Mouse (Mus musculus) limb, embryonic 14.5 days (tissue): ENCODE measurements around the gene Hmga1. TPM values are rescaled to one million over a fixed set of nuclear protein-coding genes. Genes with fewer than 3 reads are reported as not detected.

ENCODE experiments used
- ATAC-seq: fragments of 200-750 bp; cut with Nextera tagmentation; 2 replicates; pipeline ENCODE4 v1.8.0; 2017; ENCODE audit warnings: low read depth, moderate number of reproducible peaks, moderate TSS enrichment; ENCODE audit not compliant: low FRiP score
- DNase-seq: peaks from one replicate; pipeline ENCODE4 v3.0.0-alpha.2; 2015; ENCODE audit warnings: low spot score
- H3K27ac ChIP-seq: fragments of 300-500 bp; sonication (generic); replicated peaks from 2 replicates; pipeline ENCODE4 v1.5.1; 2014; ENCODE audit warnings: low read depth, mild to moderate bottlenecking, low read length, moderate library complexity, mixed read lengths
- H3K27me3 ChIP-seq: fragments of 300-500 bp; sonication (generic); 2 replicates; pipeline ENCODE4 v1.6.1; 2014; ENCODE audit warnings: low read length, mixed read lengths; ENCODE audit not compliant: control insufficient read depth, insufficient read depth
- H3K36me3 ChIP-seq: fragments of 300-500 bp; sonication (generic); 2 replicates; pipeline ENCODE4 v1.6.1; 2014; ENCODE audit warnings: mild to moderate bottlenecking, low read length, moderate library complexity, mixed read lengths; ENCODE audit not compliant: control insufficient read depth, insufficient read depth
- H3K4me1 ChIP-seq: fragments of 300-500 bp; sonication (generic); 2 replicates; pipeline ENCODE4 v1.6.1; 2014; ENCODE audit warnings: antibody characterized with exemption, low read length, mixed read lengths; ENCODE audit not compliant: control insufficient read depth, insufficient read depth
- H3K4me2 ChIP-seq: fragments of 300-500 bp; sonication (generic); replicated peaks from 2 replicates; pipeline ENCODE4 v1.6.1; 2014; ENCODE audit warnings: low read depth, mild to moderate bottlenecking, low read length, moderate library complexity; ENCODE audit not compliant: severe bottlenecking
- H3K4me3 ChIP-seq: fragments of 300-500 bp; sonication (generic); replicated peaks from 2 replicates; pipeline ENCODE4 v1.5.1; 2014; ENCODE audit warnings: low read length
- H3K9ac ChIP-seq: fragments of 300-500 bp; sonication (generic); 2 replicates; pipeline ENCODE4 v1.6.1; 2014; ENCODE audit warnings: mild to moderate bottlenecking, low read depth, low read length, moderate library complexity; ENCODE audit not compliant: severe bottlenecking
- H3K9me3 ChIP-seq: fragments of 300-500 bp; sonication (generic); 2 replicates; pipeline ENCODE4 v1.6.1; 2016; ENCODE audit warnings: low read length; ENCODE audit not compliant: control insufficient read depth
- POLR2A ChIP-seq: fragments of 200-500 bp; IDR thresholded peaks from 2 replicates; pipeline ENCODE4 v1.8.0; 2012; ENCODE audit warnings: inconsistent platforms, mild to moderate bottlenecking, moderate library complexity, borderline replicate concordance; ENCODE audit not compliant: insufficient read depth, insufficient read length; ENCODE audit errors: extremely low read depth
- WGBS: fragments of 180-500 bp; shearing (Covaris S2); extraction: QIAGEN DNeasy Blood & Tissue Kit; methylation state at CpG from one replicate; pipeline ENCODE4 v1.1.7; 2014; 5-methylcytosine and 5-hydroxymethylcytosine counted together
- polyA plus RNA-seq, 2 experiments: library from polyadenylated mRNA; depleted of rRNA in 1 of 2; stranded (reverse) in 1 of 2; unstranded in 1 of 2; fragments of >200 nt; fragmentation: Nextera tagmentation in 1 of 2; extraction: Ambion mirVana in 1 of 2; gene quantifications; 2 replicates each; pipeline versions ENCODE4 v1.2.1 to v1.2.3; 2012 to 2014

Gene Hmga1
- polyA plus RNA-seq, 2 experiments: 196 to 227 TPM

DNA sequence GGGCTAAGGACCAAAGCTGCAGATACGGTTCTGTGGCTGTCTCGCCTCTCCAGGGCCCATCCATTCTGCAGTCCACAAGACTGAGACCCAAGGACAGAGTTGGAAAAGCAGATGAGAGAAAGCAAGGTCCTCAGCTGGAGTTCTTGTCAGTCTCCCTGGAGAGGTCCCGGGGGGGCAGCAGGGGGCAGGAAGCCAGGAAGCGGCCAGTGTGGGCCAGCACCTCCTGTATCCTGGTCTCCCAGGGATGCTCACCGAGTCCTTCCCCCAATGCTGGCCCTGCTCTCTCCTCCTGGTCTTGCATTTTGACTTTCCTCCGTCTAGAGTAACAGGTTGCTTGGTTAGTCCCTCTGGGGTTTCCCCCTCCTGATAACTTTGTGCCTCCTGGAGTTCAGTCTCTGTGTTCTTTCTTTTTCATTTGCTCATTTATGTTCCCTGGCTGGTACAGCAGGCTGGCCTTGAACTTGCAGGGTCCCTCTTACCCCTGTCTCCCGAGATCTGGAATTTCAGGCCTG, 9.7 kb upstream of the Hmga1 start:
- 65% methylated on average over 7 of the region's 7 CpGs for WGBS
- Histone ChIP-seq H3K27me3 (no peaks in the 10 kb centered on the region), H3K4me3 (no peak overlapping the region), H3K27ac (no peak overlapping the region), H3K36me3 (no peaks in the 10 kb centered on the region), H3K4me1 (peaks cover 6% of the 10 kb centered on the region; the same call in 1 of the 2 replicates), H3K9ac (no peak overlapping the region), H3K9me3 (no peaks in the 10 kb centered on the region), H3K4me2 (no peak overlapping the region)
- no peak for ATAC-seq
- no peak for DNase-seq
- TF ChIP-seq POLR2A: no peak

GRCm38 (mm10) chr17:27547253-27547868, 8.9 kb upstream of the Hmga1 start:
- no peak for TF ChIP-seq POLR2A
- no peaks in the 10 kb centered on the region for H3K9me3 ChIP-seq
- no peaks in the 10 kb centered on the region for H3K27me3 ChIP-seq
- peaks cover 6% of the 10 kb centered on the region; the same call in 1 of the 2 replicates for H3K4me1 ChIP-seq
- H3K36me3 ChIP-seq: no peaks in the 10 kb centered on the region
- ATAC-seq (no peak), DNase-seq (no peak)
- H3K4me2 ChIP-seq: no peak overlapping the region
- H3K4me3 ChIP-seq: no peak overlapping the region
- H3K27ac ChIP-seq: no peak overlapping the region
- no peak overlapping the region for H3K9ac ChIP-seq
- 74% methylated on average over 8 of the region's 9 CpGs for WGBS

GRCm38 (mm10) chr17:27549234-27549633, 7.1 kb upstream of the Hmga1 start:
- no peak for TF ChIP-seq POLR2A
- peaks cover 6% of the 10 kb centered on the region; the same call in 1 of the 2 replicates for H3K4me1 ChIP-seq
- H3K4me2 ChIP-seq: no peak overlapping the region
- WGBS: 56% methylated on average over 8 of the region's 8 CpGs
- no peak for DNase-seq
- no peaks in the 10 kb centered on the region for H3K27me3 ChIP-seq
- no peak overlapping the region for H3K4me3 ChIP-seq
- H3K27ac ChIP-seq: no peak overlapping the region
- no peaks in the 10 kb centered on the region for H3K36me3 ChIP-seq
- H3K9me3 ChIP-seq: no peaks in the 10 kb centered on the region
- ATAC-seq: no peak
- 0 out of 2 replicates have a peak overlapping the region, but pooled peaks have one; percentile 21 for H3K9ac ChIP-seq

DNA sequence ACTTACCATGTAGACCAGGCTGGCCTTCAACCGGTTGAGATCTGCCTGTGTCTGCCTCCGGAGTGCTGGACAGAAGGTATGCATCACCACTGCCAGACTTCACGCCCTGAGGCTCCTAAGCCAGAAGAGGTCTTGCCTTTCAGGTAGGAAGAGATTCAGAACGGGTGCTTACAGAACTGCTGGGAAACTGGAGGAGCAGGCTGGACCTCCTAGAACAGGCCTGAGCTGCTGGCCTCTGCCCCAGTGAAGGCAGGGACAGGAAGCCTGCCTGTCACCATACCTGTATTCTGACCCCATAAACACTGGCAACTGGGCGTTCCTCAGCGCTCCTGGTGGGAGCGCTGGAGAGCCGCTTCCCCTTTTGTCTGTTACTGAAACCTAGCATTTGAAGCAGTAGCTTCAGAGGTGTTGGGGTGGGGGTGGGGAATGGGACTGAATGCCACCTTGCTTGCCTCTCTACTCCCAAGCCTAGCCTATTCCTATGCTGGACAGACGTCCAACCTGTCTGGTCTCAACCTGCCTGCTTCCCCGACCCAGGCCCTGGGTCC, 4.8 kb upstream of the Hmga1 start:
- Histone ChIP-seq H3K9ac (no peak overlapping the region), H3K27ac (no peak overlapping the region), H3K27me3 (no peaks in the 10 kb centered on the region), H3K9me3 (no peaks in the 10 kb centered on the region), H3K4me3 (no peak overlapping the region), H3K4me1 (peaks cover 11% of the 10 kb centered on the region; the same call in 1 of the 2 replicates), H3K4me2 (no peak overlapping the region), H3K36me3 (no peaks in the 10 kb centered on the region)
- ATAC-seq (no peak), DNase-seq (no peak)
- TF ChIP-seq POLR2A: no peak
- WGBS: 53% methylated on average over 10 of the region's 10 CpGs

GRCm38 (mm10) chr17:27552215-27553201, 3.8 kb upstream of the Hmga1 start:
- H3K27ac ChIP-seq: no peak overlapping the region
- DNase-seq (no peak), ATAC-seq (no peak)
- no peak overlapping the region for H3K4me2 ChIP-seq
- H3K27me3 ChIP-seq: no peaks in the 10 kb centered on the region
- peaks cover 11% of the 10 kb centered on the region; the same call in 1 of the 2 replicates for H3K4me1 ChIP-seq
- no peaks in the 10 kb centered on the region for H3K9me3 ChIP-seq
- TF ChIP-seq POLR2A: no peak
- WGBS: 77% methylated on average over 23 of the region's 23 CpGs
- H3K36me3 ChIP-seq: no peaks in the 10 kb centered on the region
- no peak overlapping the region for H3K4me3 ChIP-seq
- no peak overlapping the region for H3K9ac ChIP-seq
